Mouse (Mus musculus): ENCODE measurements around the gene Dolpp1. TPM values are rescaled to one million over a fixed set of nuclear protein-coding genes. Genes with fewer than 3 reads are reported as not detected.

The Dolpp1 gene
- polyA plus RNA-seq, 1 experiment from 2014 or later, result 21.9 TPM

- Histone ChIP-seq H3K9me3 (replicated peaks) (no peaks in the 10 kb centered on the region), H3K36me3 (peaks cover 75% of the 10 kb centered on the region), H3K27me3 (replicated peaks) (no peaks in the 10 kb centered on the region), H3K9ac (no peak overlapping the region), H3K4me2 (no peak overlapping the region), H3K27ac (ENCODE audit: poor library complexity, severe bottlenecking) (no peak overlapping the region), H3K4me3 (no peak overlapping the region), H3K4me1 (replicated peaks) (peaks cover 21% of the 10 kb centered on the region)
- ATAC-seq (ENCODE audit: insufficient number of reproducible peaks, low FRiP score), result no peak
- WGBS, result 86% methylated on average over 10 of the region's 10 CpGs
These were observed 6.0 kb downstream of the Dolpp1 start for GRCm38 (mm10) chr2:30397986-30398512.

DNA sequence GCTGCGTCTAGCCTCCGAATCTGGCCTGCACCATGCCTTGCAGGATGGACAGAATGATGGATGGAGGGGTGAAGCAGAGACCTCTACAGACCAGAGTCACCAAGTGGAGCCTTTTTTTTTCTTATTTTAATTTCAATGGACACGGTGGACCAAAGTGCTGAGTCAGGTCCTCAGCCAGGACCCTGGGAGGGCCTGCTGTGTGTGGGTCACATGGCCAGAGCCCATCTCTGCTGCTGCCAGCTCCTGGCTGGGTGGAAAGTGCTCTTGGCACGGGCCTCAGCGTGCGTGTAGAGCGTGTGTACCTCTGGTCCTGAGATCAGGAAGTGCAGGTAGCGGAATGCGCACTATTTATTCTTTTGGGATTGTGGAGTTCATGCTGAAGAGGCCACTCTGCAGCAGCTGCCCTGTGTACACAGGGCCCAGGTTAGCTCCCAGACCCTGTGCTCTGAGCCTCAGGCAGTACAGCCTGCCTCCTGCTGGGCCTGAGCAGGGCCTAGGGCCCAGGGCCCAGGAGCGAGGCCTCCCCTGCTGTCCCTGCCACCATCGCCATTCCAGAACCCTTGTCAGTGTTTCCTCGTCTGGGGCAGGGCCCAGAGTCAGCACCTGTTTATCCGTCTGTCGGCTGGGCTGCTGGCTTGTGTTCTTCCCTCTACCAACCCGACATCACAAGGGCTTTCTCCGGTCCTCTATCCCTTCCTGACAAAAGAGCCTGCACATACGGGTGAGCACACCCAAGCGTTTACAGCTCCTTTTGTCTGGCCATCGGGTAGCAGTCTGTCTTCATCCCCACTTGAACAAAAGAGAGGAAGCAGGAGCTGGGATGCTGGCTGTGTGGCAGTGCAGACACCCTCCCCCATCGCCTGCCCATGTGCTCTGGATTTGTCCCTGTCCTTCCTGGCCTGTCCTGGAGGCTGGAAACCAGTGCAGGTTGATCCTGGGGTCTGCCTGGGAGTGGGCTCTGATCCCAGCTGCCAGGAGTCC, 7.4 kb downstream of the Dolpp1 start:
- no peaks in the 10 kb centered on the region for H3K27me3 ChIP-seq (replicated peaks)
- no peak overlapping the region for H3K4me3 ChIP-seq
- H3K36me3 ChIP-seq, result peaks cover 85% of the 10 kb centered on the region
- H3K27ac ChIP-seq (ENCODE audit: poor library complexity, severe bottlenecking), result 0 out of 2 replicates have a peak overlapping the region, but pooled peaks have one; percentile 5
- WGBS, result 66% methylated on average over 20 of the region's 20 CpGs
- no peak overlapping the region for H3K4me2 ChIP-seq
- ATAC-seq (ENCODE audit: insufficient number of reproducible peaks, low FRiP score), result no peak
- no peaks in the 10 kb centered on the region for H3K9me3 ChIP-seq (replicated peaks)
- no peak overlapping the region for H3K9ac ChIP-seq
- H3K4me1 ChIP-seq (replicated peaks), result 0 out of 2 replicates have a peak, but pooled peaks cover 7% of the 10 kb centered on the region

DNA sequence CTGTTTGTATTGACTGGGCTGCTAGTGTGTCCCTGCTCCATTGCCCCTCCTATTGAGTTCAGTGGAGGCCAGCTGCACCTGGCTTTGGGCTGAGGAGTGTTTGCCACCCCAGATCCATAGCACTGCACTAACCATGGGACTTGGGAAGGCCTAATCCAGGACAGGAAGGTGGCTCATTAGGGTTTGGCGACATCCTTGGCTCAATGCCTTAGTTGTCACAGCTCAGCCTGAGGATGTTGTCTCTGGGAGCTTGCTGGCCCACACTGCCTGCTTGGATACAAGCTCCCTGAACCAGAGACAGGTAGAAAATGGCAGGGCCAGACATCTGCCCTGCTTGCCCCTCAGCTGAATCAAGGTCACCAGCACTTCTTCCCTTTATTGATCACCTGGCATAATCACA, 9.5 kb downstream of the Dolpp1 start:
- H3K36me3 ChIP-seq, result peaks cover 95% of the 10 kb centered on the region
- H3K9me3 ChIP-seq (replicated peaks), result no peaks in the 10 kb centered on the region
- no peak overlapping the region for H3K4me2 ChIP-seq
- no peak overlapping the region for H3K27ac ChIP-seq (ENCODE audit: poor library complexity, severe bottlenecking)
- H3K4me3 ChIP-seq, result no peak overlapping the region
- no peak for ATAC-seq (ENCODE audit: insufficient number of reproducible peaks, low FRiP score)
- no peaks in the 10 kb centered on the region for H3K27me3 ChIP-seq (replicated peaks)
- no peak overlapping the region for H3K9ac ChIP-seq
- 88% methylated on average over 1 of the region's 1 CpGs for WGBS
- 0 out of 2 replicates have a peak, but pooled peaks cover 7% of the 10 kb centered on the region for H3K4me1 ChIP-seq (replicated peaks)

DNA sequence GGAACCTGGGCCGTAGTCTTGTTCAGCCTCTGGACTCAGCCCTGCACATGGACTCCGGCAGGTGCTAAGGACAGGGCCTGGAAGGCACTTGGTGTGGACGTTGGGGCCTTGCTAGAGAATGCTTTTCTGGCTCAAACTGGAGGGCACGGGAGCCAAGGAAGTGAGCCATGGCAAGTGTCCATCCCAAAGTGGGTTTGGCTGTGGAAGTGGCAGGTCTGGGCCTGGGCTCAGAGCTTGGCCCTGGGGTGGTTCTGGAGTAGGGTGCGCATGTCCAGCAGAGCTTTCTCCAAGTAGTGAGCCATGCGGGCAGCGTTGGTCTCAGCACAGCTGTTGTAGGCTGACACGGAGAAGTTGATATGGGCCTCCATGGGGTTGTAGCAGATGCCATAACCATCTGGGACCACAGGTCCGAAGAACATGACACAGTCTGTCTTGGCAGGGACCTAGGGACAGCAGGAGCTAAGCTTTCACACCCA, 10.3 kb downstream of the Dolpp1 start:
- Histone ChIP-seq H3K36me3 (peaks cover 95% of the 10 kb centered on the region), H3K4me2 (no peak overlapping the region), H3K9ac (no peak overlapping the region), H3K27me3 (replicated peaks) (no peaks in the 10 kb centered on the region), H3K4me1 (replicated peaks) (0 out of 2 replicates have a peak, but pooled peaks cover 7% of the 10 kb centered on the region), H3K4me3 (no peak overlapping the region), H3K27ac (ENCODE audit: poor library complexity, severe bottlenecking) (no peak overlapping the region), H3K9me3 (replicated peaks) (no peaks in the 10 kb centered on the region)
- no peak for ATAC-seq (ENCODE audit: insufficient number of reproducible peaks, low FRiP score)
- WGBS, result 89% methylated on average over 9 of the region's 9 CpGs

DNA sequence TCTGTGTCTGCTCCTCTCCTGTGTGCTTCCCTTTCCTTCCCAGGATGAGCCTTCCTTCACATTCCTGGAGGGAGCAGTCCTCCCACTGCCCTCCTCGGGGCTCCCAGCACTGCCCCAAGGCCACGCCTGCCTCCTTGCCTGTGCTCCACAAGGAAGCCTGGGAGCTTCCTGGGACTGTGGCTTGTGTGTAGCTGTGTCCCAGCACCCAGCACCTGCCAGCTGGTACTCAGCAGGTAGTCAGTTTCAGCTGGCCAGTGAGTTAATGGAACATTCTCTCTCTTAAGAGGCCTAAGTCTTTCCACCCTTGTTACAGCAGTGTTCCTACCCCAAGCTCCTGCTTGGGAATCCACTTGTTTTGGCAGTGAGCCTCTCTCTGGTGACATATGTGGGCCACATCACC, 10.8 kb downstream of the Dolpp1 start:
- H3K4me1 ChIP-seq (replicated peaks), result 0 out of 2 replicates have a peak, but pooled peaks cover 7% of the 10 kb centered on the region
- H3K27ac ChIP-seq (ENCODE audit: poor library complexity, severe bottlenecking), result no peak overlapping the region
- no peaks in the 10 kb centered on the region for H3K9me3 ChIP-seq (replicated peaks)
- H3K9ac ChIP-seq, result no peak overlapping the region
- WGBS, result 69% methylated on average over 2 of the region's 2 CpGs
- no peak for ATAC-seq (ENCODE audit: insufficient number of reproducible peaks, low FRiP score)
- H3K36me3 ChIP-seq, result peaks cover 95% of the 10 kb centered on the region
- H3K27me3 ChIP-seq (replicated peaks), result no peaks in the 10 kb centered on the region
- no peak overlapping the region for H3K4me3 ChIP-seq
- no peak overlapping the region for H3K4me2 ChIP-seq

DNA sequence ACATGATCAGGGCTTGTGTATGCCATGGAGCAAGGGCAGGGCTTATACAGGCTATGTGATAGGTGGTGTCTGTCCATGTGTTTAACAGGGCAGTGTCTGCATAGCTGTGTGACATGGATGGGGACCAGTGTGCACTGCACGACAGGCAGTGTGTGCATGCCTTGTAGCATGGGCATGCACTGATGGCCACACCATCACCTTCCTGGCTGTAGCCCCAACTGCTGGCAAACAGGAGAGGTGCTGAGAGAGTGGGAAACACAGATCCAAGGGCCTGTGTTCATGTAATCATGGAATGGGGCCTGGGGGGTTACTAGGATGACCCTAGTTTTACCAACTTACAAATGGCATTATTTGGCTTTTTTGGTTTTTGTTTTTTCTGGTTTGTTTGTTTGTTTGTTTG, 11.8 kb downstream of the Dolpp1 start:
- WGBS, result 77% methylated on average over 1 of the region's 1 CpGs
- Histone ChIP-seq H3K9me3 (replicated peaks) (no peaks in the 10 kb centered on the region), H3K4me3 (no peak overlapping the region), H3K27me3 (replicated peaks) (no peaks in the 10 kb centered on the region), H3K4me1 (replicated peaks) (0 out of 2 replicates have a peak, but pooled peaks cover 5% of the 10 kb centered on the region), H3K27ac (ENCODE audit: poor library complexity, severe bottlenecking) (no peak overlapping the region), H3K36me3 (peaks cover 95% of the 10 kb centered on the region), H3K4me2 (no peak overlapping the region), H3K9ac (no peak overlapping the region)
- no peak for ATAC-seq (ENCODE audit: insufficient number of reproducible peaks, low FRiP score)

- no peak for ATAC-seq (ENCODE audit: insufficient number of reproducible peaks, low FRiP score)
- H3K4me3 ChIP-seq, result no peak overlapping the region
- WGBS, result 86% methylated on average over 2 of the region's 2 CpGs
- peaks cover 85% of the 10 kb centered on the region for H3K36me3 ChIP-seq
- H3K4me2 ChIP-seq, result no peak overlapping the region
- peaks cover 12% of the 10 kb centered on the region; the same call in 1 of the 2 replicates for H3K4me1 ChIP-seq (replicated peaks)
- H3K27me3 ChIP-seq (replicated peaks), result no peaks in the 10 kb centered on the region
- H3K27ac ChIP-seq (ENCODE audit: poor library complexity, severe bottlenecking), result no peak overlapping the region
- no peaks in the 10 kb centered on the region for H3K9me3 ChIP-seq (replicated peaks)
- no peak overlapping the region for H3K9ac ChIP-seq
These were observed 15.2 kb downstream of the Dolpp1 start for GRCm38 (mm10) chr2:30407221-30407620.

DNA sequence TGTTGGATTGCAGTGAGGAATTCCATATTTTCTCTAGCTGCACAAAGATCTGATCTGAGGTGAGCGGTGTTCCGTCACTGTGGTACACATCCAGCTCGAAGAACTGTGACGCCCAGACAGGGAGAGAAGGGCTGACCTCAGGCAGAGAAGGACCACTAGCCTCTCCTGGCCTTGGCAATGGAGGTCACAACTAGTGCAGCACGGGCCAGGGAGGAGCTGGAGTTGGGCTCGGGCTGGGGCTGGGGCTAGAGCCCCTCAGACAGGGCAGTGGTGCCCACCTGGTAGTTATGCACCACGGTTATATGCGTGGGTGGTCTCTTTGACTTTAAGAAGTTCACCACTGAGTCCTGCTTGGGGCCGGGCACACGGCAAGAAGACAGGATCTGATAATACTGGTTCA, 15.7 kb downstream of the Dolpp1 start:
- peaks cover 85% of the 10 kb centered on the region for H3K36me3 ChIP-seq

DNA sequence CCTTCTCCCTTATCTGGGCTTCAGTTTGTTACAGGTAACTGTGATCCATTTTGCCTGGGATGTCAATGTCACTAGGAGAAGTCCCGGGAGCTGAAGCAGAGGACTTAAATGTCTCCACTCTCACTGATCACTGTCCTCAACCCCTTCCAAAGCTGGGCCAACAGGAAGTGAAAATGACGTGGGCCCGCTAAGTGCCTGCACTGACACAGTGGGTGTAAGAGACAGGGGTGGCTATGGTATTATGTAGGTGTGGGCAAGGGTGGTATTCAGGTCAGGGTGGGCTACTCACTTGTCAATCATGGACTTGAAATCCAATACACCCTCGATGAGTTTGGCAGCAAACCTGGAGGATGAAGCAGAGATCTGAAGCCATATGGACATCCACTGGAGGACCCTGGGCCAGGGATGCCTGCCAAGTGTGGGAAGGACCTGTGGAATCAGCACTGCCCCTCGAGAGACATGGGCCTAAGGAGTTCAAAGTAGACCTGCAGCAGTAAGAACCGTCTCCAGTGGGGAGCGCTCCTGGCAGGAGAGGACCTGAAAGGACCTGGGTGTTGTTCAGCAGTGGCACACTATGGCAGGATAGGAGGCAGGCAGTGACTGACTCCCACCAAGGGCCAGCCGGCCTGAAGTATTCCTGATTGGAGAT, 16.5 kb downstream of the Dolpp1 start:
- no peak overlapping the region for H3K27ac ChIP-seq (ENCODE audit: poor library complexity, severe bottlenecking)

More for the DNA sequence above, 15.7 kb downstream of the Dolpp1 start:
- H3K4me3 ChIP-seq, result no peak overlapping the region
- no peaks in the 10 kb centered on the region for H3K27me3 ChIP-seq (replicated peaks)
- H3K4me2 ChIP-seq, result no peak overlapping the region
- WGBS, result 90% methylated on average over 10 of the region's 10 CpGs
- no peak for ATAC-seq (ENCODE audit: insufficient number of reproducible peaks, low FRiP score)
- peaks cover 12% of the 10 kb centered on the region; the same call in 1 of the 2 replicates for H3K4me1 ChIP-seq (replicated peaks)
- no peaks in the 10 kb centered on the region for H3K9me3 ChIP-seq (replicated peaks)
- no peak overlapping the region for H3K27ac ChIP-seq (ENCODE audit: poor library complexity, severe bottlenecking)
- H3K9ac ChIP-seq, result no peak overlapping the region

DNA sequence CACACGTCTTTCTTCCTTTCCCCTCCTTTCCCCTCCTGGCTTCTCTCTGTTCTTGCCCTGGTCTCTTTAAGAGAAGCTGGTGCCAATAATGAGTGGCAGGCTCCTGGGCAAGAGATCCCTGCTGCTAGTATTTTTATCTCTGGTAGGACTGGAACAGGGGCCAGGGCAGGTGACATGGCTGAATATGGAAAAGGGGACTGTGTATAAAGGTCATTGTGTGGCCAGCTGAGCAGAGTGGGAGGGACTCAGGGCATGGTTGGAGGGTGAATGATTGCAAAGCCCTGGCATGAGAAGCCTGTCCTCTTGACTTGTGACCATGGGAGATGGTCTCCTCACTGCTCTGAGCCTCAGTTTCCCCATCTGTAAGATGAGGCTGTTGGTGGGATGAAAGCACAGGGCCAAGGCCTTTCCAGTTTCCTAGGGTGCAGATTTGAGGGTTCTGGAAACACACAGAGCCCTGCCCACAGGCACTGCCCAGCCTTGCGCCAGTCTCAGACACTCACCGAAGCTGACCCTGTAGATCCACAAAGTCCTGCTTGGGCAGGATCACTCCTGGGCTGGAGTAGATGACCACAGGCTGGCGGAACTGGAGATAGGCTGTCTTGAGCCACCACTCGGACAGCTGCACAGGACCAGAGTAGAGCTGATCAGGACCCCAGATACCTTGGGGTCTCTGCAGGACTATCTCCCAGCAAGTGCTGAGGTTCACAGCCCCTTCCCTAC, 17.6 kb downstream of the Dolpp1 start:
- Histone ChIP-seq H3K9me3 (replicated peaks) (no peaks in the 10 kb centered on the region), H3K9ac (no peak overlapping the region), H3K36me3 (peaks cover 70% of the 10 kb centered on the region), H3K4me1 (replicated peaks) (peaks cover 24% of the 10 kb centered on the region), H3K4me2 (no peak overlapping the region), H3K27me3 (replicated peaks) (no peaks in the 10 kb centered on the region), H3K4me3 (no peak overlapping the region), H3K27ac (ENCODE audit: poor library complexity, severe bottlenecking) (0 out of 2 replicates have a peak overlapping the region, but pooled peaks have one; percentile 15)
- no peak for ATAC-seq (ENCODE audit: insufficient number of reproducible peaks, low FRiP score)
- 85% methylated on average over 5 of the region's 5 CpGs for WGBS

More for the DNA sequence above, 16.5 kb downstream of the Dolpp1 start:
- no peaks in the 10 kb centered on the region for H3K27me3 ChIP-seq (replicated peaks)
- no peak for ATAC-seq (ENCODE audit: insufficient number of reproducible peaks, low FRiP score)
- peaks cover 79% of the 10 kb centered on the region for H3K36me3 ChIP-seq
- H3K4me2 ChIP-seq, result no peak overlapping the region
- WGBS, result 80% methylated on average over 8 of the region's 8 CpGs
- no peaks in the 10 kb centered on the region for H3K9me3 ChIP-seq (replicated peaks)
- H3K9ac ChIP-seq, result no peak overlapping the region
- no peak overlapping the region for H3K4me3 ChIP-seq
- H3K4me1 ChIP-seq (replicated peaks), result peaks cover 14% of the 10 kb centered on the region
